ENCODE assay signal across 22 mouse cellular contexts in the genomic region with DNA sequence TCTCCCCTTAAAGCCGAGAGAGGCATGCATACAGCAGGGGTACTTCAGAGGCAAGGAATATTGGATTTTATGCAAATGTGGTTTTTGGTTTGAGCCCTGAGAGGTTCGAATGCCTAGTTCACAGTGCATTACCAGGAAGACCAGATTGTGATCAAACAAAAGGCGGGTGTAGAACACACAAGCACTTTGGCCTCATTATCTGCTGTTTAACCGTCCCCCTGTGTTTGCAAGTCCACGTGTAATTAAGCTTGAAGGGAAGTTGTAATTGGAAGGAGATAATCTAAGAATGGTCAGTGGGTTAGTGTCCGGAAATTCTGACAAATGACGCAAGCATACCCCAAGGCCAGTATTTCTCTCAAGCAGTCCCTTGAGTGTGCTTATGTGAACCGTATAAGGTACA. TPM values are rescaled to one million over a fixed set of nuclear protein-coding genes. Genes with fewer than 3 reads are reported as not detected.
DNase-seq lines count a peak whose midpoint lies in the region; ATAC-seq and TF ChIP-seq lines count a peak whose summit lies in the region.
"Had no signal": no experiment of that assay in that cellular context is flagged by ENCODE, and none has a peak within 500 bp of the region (broad histone marks: within the 10 kb centered on the region; RNA-seq: fewer than 3 reads in every experiment).

No protein-coding gene starts in this region.

- H3K27me3 ChIP-seq in kidney, embryonic 15.5 days: no peaks in the 10 kb centered on the region
- no peaks in the 10 kb centered on the region for H3K27me3 ChIP-seq in MEL (ENCODE audit: control insufficient read depth in 1 of 2, insufficient read depth in 2 of 2, low read length in 2 of 2)
- no peaks in the 10 kb centered on the region for H3K27me3 ChIP-seq in intestine, embryonic 15.5 days (replicated peaks)
- H3K27me3 ChIP-seq in liver, embryonic 16.5 days (ENCODE audit: control insufficient read depth, insufficient read depth, low read depth, low read length): no peaks in the 10 kb centered on the region
- no peaks in the 10 kb centered on the region for H3K27me3 ChIP-seq in midbrain, postnatal 0 days (ENCODE audit: insufficient read depth, low read length)
- H3K27me3 ChIP-seq: embryonic facial prominence, embryonic 12.5 days; hindbrain, embryonic 12.5 days had no signal

- no peak for TF ChIP-seq RAD21 in MEL (IDR thresholded peaks at IDR 0.05; ENCODE audit: low read depth, low read length)

- no peaks in the 10 kb centered on the region for H3K36me3 ChIP-seq in kidney, embryonic 15.5 days
- peaks cover 0 to 12% of the 10 kb centered on the region in 2 experiments; a peak in 2 of 4 replicates for H3K36me3 ChIP-seq in MEL (ENCODE audit: control insufficient read depth in 1 of 2, insufficient read depth in 2 of 2, low read length in 2 of 2)
- no peaks in the 10 kb centered on the region for H3K36me3 ChIP-seq in intestine, embryonic 15.5 days
- H3K36me3 ChIP-seq in liver, embryonic 16.5 days (ENCODE audit: control insufficient read depth, insufficient read depth): no peaks in the 10 kb centered on the region
- H3K36me3 ChIP-seq in midbrain, postnatal 0 days (ENCODE audit: insufficient read depth, low read length): no peaks in the 10 kb centered on the region
- H3K36me3 ChIP-seq: embryonic facial prominence, embryonic 12.5 days; hindbrain, embryonic 12.5 days had no signal

- peak in 1 of 2 experiments; percentile 46; a peak in 1 of 4 replicates for TF ChIP-seq EP300 in MEL (IDR thresholded peaks at IDR 0.05; ENCODE audit: low read depth in 1 of 2, low read length in 2 of 2)

- TF ChIP-seq CTCF in MEL (IDR thresholded peaks at IDR 0.05 in 2 of 3, conservative IDR thresholded peaks at IDR 0.05 in 1 of 3; ENCODE audit: control insufficient read depth in 1 of 3, insufficient read depth in 1 of 3, low read depth in 2 of 3, low read length in 3 of 3, poor library complexity in 1 of 3, severe bottlenecking in 1 of 3): no peak
- no peak for TF ChIP-seq CTCF in midbrain, postnatal 0 days (IDR thresholded peaks at IDR 0.05)

- H3K27ac ChIP-seq in kidney, embryonic 15.5 days: peak overlapping the region; percentile 58
- H3K27ac ChIP-seq in MEL (ENCODE audit: control insufficient read depth, low read depth, low read length): no peak overlapping the region
- H3K27ac ChIP-seq in intestine, embryonic 15.5 days: no peak overlapping the region
- H3K27ac ChIP-seq in liver, embryonic 16.5 days (ENCODE audit: low read length): peak overlapping the region; percentile 67
- no peak overlapping the region for H3K27ac ChIP-seq in midbrain, postnatal 0 days (ENCODE audit: low read depth, low read length)
- H3K27ac ChIP-seq: embryonic facial prominence, embryonic 12.5 days; hindbrain, embryonic 12.5 days had no signal

- no peak overlapping the region for H3K9ac ChIP-seq in kidney, embryonic 15.5 days
- H3K9ac ChIP-seq in MEL (ENCODE audit: control insufficient read depth, low read depth, low read length, poor library complexity, severe bottlenecking): no peak overlapping the region
- no peak overlapping the region for H3K9ac ChIP-seq in intestine, embryonic 15.5 days
- no peak overlapping the region for H3K9ac ChIP-seq in liver, embryonic 16.5 days (ENCODE audit: low read depth, low read length)
- no peak overlapping the region for H3K9ac ChIP-seq in midbrain, postnatal 0 days (replicated peaks; ENCODE audit: low read length, poor library complexity, severe bottlenecking)
- H3K9ac ChIP-seq: embryonic facial prominence, embryonic 12.5 days; hindbrain, embryonic 12.5 days had no signal

- WGBS in kidney, embryonic 15.5 days: 35% methylated on average over 8 of the region's 8 CpGs
- 38% methylated on average over 8 of the region's 8 CpGs for WGBS in intestine, embryonic 15.5 days
- 19% methylated on average over 8 of the region's 8 CpGs for WGBS in liver, embryonic 16.5 days (ENCODE audit: insufficient replicate concordance)
- WGBS in midbrain, postnatal 0 days: 36% methylated on average over 8 of the region's 8 CpGs

- H3K4me1 ChIP-seq in kidney, embryonic 15.5 days: peaks cover 22% of the 10 kb centered on the region
- H3K4me1 ChIP-seq in MEL (ENCODE audit: control insufficient read depth in 1 of 2, insufficient read depth in 2 of 2, low read length in 2 of 2): peaks cover 14 to 20% of the 10 kb centered on the region in 2 experiments
- 0 out of 2 replicates have a peak, but pooled peaks cover 3% of the 10 kb centered on the region for H3K4me1 ChIP-seq in intestine, embryonic 15.5 days (replicated peaks)
- H3K4me1 ChIP-seq in liver, embryonic 16.5 days (ENCODE audit: control insufficient read depth, low read depth, low read length): peaks cover 2% of the 10 kb centered on the region; the same call in 1 of the 2 replicates
- no peaks in the 10 kb centered on the region; the same call in 1 of the 2 replicates for H3K4me1 ChIP-seq in midbrain, postnatal 0 days (ENCODE audit: insufficient read depth, low read length)
- H3K4me1 ChIP-seq: embryonic facial prominence, embryonic 12.5 days had no signal

- no peak for TF ChIP-seq POLR2A in MEL (IDR thresholded peaks at IDR 0.05; ENCODE audit: control insufficient read depth in 1 of 2, insufficient read depth in 1 of 2, low read depth in 1 of 2, low read length in 2 of 2, poor library complexity in 1 of 2)

- ATAC-seq in kidney, embryonic 15.5 days (replicated peaks; ENCODE audit: low FRiP score): no peak
- peak; percentile 57 for ATAC-seq in intestine, embryonic 15.5 days
- no peak; the same call in 1 of the 2 replicates for ATAC-seq in liver, embryonic 16.5 days (ENCODE audit: low read depth)
- no peak for ATAC-seq in midbrain, postnatal 0 days (ENCODE audit: low FRiP score)
- ATAC-seq: activated CD4-positive, CD25-positive, alpha-beta regulatory T cell, adult 4 months had no signal

- H3K79me2 ChIP-seq in MEL (ENCODE audit: control insufficient read depth, insufficient read depth, low read length, poor library complexity): no peaks in the 10 kb centered on the region

- no peak overlapping the region for H3K4me3 ChIP-seq in kidney, embryonic 15.5 days (replicated peaks)
- H3K4me3 ChIP-seq in MEL (ENCODE audit: control insufficient read depth in 1 of 2, insufficient read depth in 1 of 2, low read depth in 2 of 2, low read length in 2 of 2): no peak overlapping the region
- H3K4me3 ChIP-seq in intestine, embryonic 15.5 days (replicated peaks): no peak overlapping the region
- no peak overlapping the region for H3K4me3 ChIP-seq in liver, embryonic 16.5 days (ENCODE audit: low read depth, low read length)
- H3K4me3 ChIP-seq in midbrain, postnatal 0 days (ENCODE audit: low read depth, low read length): no peak overlapping the region
- H3K4me3 ChIP-seq: embryonic facial prominence, embryonic 12.5 days; hindbrain, embryonic 12.5 days had no signal

- no peak for DNase-seq in kidney, adult 11 months
- peak; percentile 23 for DNase-seq in MEL (ENCODE audit: low read depth, low spot score)
- no peak for DNase-seq in neural tube, embryonic 10.5 days (ENCODE audit: extremely low spot score, low spot score)
- no peak for DNase-seq in cerebellum, postnatal 4 days (ENCODE audit: low spot score in 2 of 2)
- DNase-seq in midbrain, postnatal 0 days (ENCODE audit: low spot score): no peak
- DNase-seq: cerebellum, postnatal 10 days; heart, adult 11 months; kidney, adult 18-20 months; layer of hippocampus, adult 9-11 months; lung, adult 2 months; thymus, postnatal 36 days had no signal

- no peak overlapping the region for H3K4me2 ChIP-seq in kidney, embryonic 15.5 days
- no peak overlapping the region for H3K4me2 ChIP-seq in intestine, embryonic 15.5 days (replicated peaks)
- no peak overlapping the region for H3K4me2 ChIP-seq in liver, embryonic 16.5 days (ENCODE audit: low read depth, low read length)
- H3K4me2 ChIP-seq in midbrain, postnatal 0 days (ENCODE audit: low read depth, low read length, poor library complexity, severe bottlenecking): no peak overlapping the region
- H3K4me2 ChIP-seq: embryonic facial prominence, embryonic 12.5 days; hindbrain, embryonic 12.5 days had no signal

- H3K9me3 ChIP-seq in kidney, embryonic 15.5 days (replicated peaks): no peaks in the 10 kb centered on the region
- H3K9me3 ChIP-seq in MEL (replicated peaks; ENCODE audit: insufficient read depth, low read length): no peaks in the 10 kb centered on the region
- H3K9me3 ChIP-seq in intestine, embryonic 15.5 days: no peaks in the 10 kb centered on the region
- H3K9me3 ChIP-seq in liver, embryonic 16.5 days (replicated peaks; ENCODE audit: control insufficient read depth, low read length): no peaks in the 10 kb centered on the region
- H3K9me3 ChIP-seq in midbrain, postnatal 0 days (ENCODE audit: low read length): no peaks in the 10 kb centered on the region
- H3K9me3 ChIP-seq: embryonic facial prominence, embryonic 12.5 days; hindbrain, embryonic 12.5 days had no signal

RNA-seq across cellular contexts. Expression of a gene that starts 16.3 kb away (rescaled TPM):
- 0.22 and 0.31 TPM in 2 replicates for polyA plus RNA-seq in kidney, embryonic 15.5 days (2015; fragmentation: Nextera tagmentation; extraction: Ambion mirVana)
- 0.19 and 0.26 TPM in 2 replicates for total RNA-seq in MEL (2012; rRNA removed)
- under 1 TPM in 1 of 2 experiments, not detected in 1; 0.25 TPM for polyA plus RNA-seq in MEL (2012; ENCODE audit: insufficient read depth in 1 of 2, insufficient read length in 2 of 2, low read depth in 1 of 2, low replicate concordance in 2 of 2, missing spikeins in 1 of 2)
- not detected in 2 replicates for polyA plus RNA-seq in intestine, embryonic 15.5 days (2015; fragmentation: Nextera tagmentation; extraction: Ambion mirVana)
- polyA plus RNA-seq in liver, embryonic 16.5 days (2015; fragmentation: Nextera tagmentation; extraction: Ambion mirVana): 1.4 and 1.8 TPM in 2 replicates
- total RNA-seq in midbrain, postnatal 0 days (2014; rRNA removed): not detected in 2 replicates
- not detected in 2 replicates for polyA plus RNA-seq in midbrain, postnatal 0 days (2015; fragmentation: Nextera tagmentation; extraction: Ambion mirVana)
- total RNA-seq: adrenal gland, postnatal 4 days; left cerebral cortex, postnatal 25 days; neutrophil, adult 5-6 weeks had no signal
- polyA plus RNA-seq: activated CD4-positive, CD25-positive, alpha-beta regulatory T cell, adult 4 months; lung, adult 2 months had no signal

RNA-seq across cellular contexts. Expression of a gene that starts 26.1 kb away (rescaled TPM):
- polyA plus RNA-seq in kidney, embryonic 15.5 days (2015; fragmentation: Nextera tagmentation; extraction: Ambion mirVana): 0.26 and 0.46 TPM in 2 replicates
- total RNA-seq in MEL (2012; rRNA removed): 0.08 TPM in 1 of 2 replicates, not detected in the other
- not detected for polyA plus RNA-seq in MEL (2012; ENCODE audit: insufficient read depth in 1 of 2, insufficient read length in 2 of 2, low read depth in 1 of 2, low replicate concordance in 2 of 2, missing spikeins in 1 of 2)
- 0.18 and 0.24 TPM in 2 replicates for polyA plus RNA-seq in intestine, embryonic 15.5 days (2015; fragmentation: Nextera tagmentation; extraction: Ambion mirVana)
- 1.2 and 1.3 TPM in 2 replicates for polyA plus RNA-seq in liver, embryonic 16.5 days (2015; fragmentation: Nextera tagmentation; extraction: Ambion mirVana)
- total RNA-seq in midbrain, postnatal 0 days (2014; rRNA removed): not detected in 2 replicates
- not detected in 2 replicates for polyA plus RNA-seq in midbrain, postnatal 0 days (2015; fragmentation: Nextera tagmentation; extraction: Ambion mirVana)
- total RNA-seq: left cerebral cortex, postnatal 25 days; neutrophil, adult 5-6 weeks had no signal
- polyA plus RNA-seq: activated CD4-positive, CD25-positive, alpha-beta regulatory T cell, adult 4 months; heart, embryonic 16.5 days; hindbrain, embryonic 12.5 days; lung, adult 2 months had no signal

RNA-seq across cellular contexts. Expression of a gene that starts 32.2 kb away (rescaled TPM):
- polyA plus RNA-seq in kidney, embryonic 15.5 days (2015; fragmentation: Nextera tagmentation; extraction: Ambion mirVana): 0.25 and 0.51 TPM in 2 replicates
- total RNA-seq in MEL (2012; rRNA removed): not detected in 2 replicates
- under 1 TPM in 1 of 2 experiments, not detected in 1; 0.18 TPM for polyA plus RNA-seq in MEL (2012; ENCODE audit: insufficient read depth in 1 of 2, insufficient read length in 2 of 2, low read depth in 1 of 2, low replicate concordance in 2 of 2, missing spikeins in 1 of 2)
- polyA plus RNA-seq in intestine, embryonic 15.5 days (2015; fragmentation: Nextera tagmentation; extraction: Ambion mirVana): not detected in 2 replicates
- 0.64 and 0.98 TPM in 2 replicates for polyA plus RNA-seq in liver, embryonic 16.5 days (2015; fragmentation: Nextera tagmentation; extraction: Ambion mirVana)
- not detected in 2 replicates for total RNA-seq in midbrain, postnatal 0 days (2014; rRNA removed)
- polyA plus RNA-seq in midbrain, postnatal 0 days (2015; fragmentation: Nextera tagmentation; extraction: Ambion mirVana): not detected in 2 replicates
- total RNA-seq: adrenal gland, postnatal 4 days; left cerebral cortex, postnatal 25 days; neutrophil, adult 5-6 weeks had no signal
- polyA plus RNA-seq: activated CD4-positive, CD25-positive, alpha-beta regulatory T cell, adult 4 months; embryonic facial prominence, embryonic 12.5 days; heart, embryonic 16.5 days; hindbrain, embryonic 12.5 days; lung, adult 2 months had no signal

RNA-seq across cellular contexts. Expression of a gene that starts 37.9 kb away (rescaled TPM):
- polyA plus RNA-seq in kidney, embryonic 15.5 days (2015; fragmentation: Nextera tagmentation; extraction: Ambion mirVana): 0.42 and 0.55 TPM in 2 replicates
- 0.19 TPM in 1 of 2 replicates, not detected in the other for total RNA-seq in MEL (2012; rRNA removed)
- under 1 TPM in 1 of 2 experiments, not detected in 1; 0.25 TPM for polyA plus RNA-seq in MEL (2012; ENCODE audit: insufficient read depth in 1 of 2, insufficient read length in 2 of 2, low read depth in 1 of 2, low replicate concordance in 2 of 2, missing spikeins in 1 of 2)
- polyA plus RNA-seq in intestine, embryonic 15.5 days (2015; fragmentation: Nextera tagmentation; extraction: Ambion mirVana): 0.24 TPM in 1 of 2 replicates, not detected in the other
- polyA plus RNA-seq in liver, embryonic 16.5 days (2015; fragmentation: Nextera tagmentation; extraction: Ambion mirVana): 0.84 and 1.4 TPM in 2 replicates
- not detected in 2 replicates for total RNA-seq in midbrain, postnatal 0 days (2014; rRNA removed)
- not detected in 2 replicates for polyA plus RNA-seq in midbrain, postnatal 0 days (2015; fragmentation: Nextera tagmentation; extraction: Ambion mirVana)
- total RNA-seq: adrenal gland, postnatal 4 days; left cerebral cortex, postnatal 25 days; neutrophil, adult 5-6 weeks had no signal
- polyA plus RNA-seq: activated CD4-positive, CD25-positive, alpha-beta regulatory T cell, adult 4 months; embryonic facial prominence, embryonic 12.5 days; heart, embryonic 16.5 days; lung, adult 2 months; testis, adult 2 months had no signal

RNA-seq across cellular contexts. Expression of a gene that starts 43.9 kb away (rescaled TPM):
- 0.19 and 0.71 TPM in 2 replicates for polyA plus RNA-seq in kidney, embryonic 15.5 days (2015; fragmentation: Nextera tagmentation; extraction: Ambion mirVana)
- total RNA-seq in MEL (2012; rRNA removed): not detected in 2 replicates
- not detected for polyA plus RNA-seq in MEL (2012; ENCODE audit: insufficient read depth in 1 of 2, insufficient read length in 2 of 2, low read depth in 1 of 2, low replicate concordance in 2 of 2, missing spikeins in 1 of 2)
- polyA plus RNA-seq in intestine, embryonic 15.5 days (2015; fragmentation: Nextera tagmentation; extraction: Ambion mirVana): not detected in 2 replicates
- 0.12 and 0.20 TPM in 2 replicates for polyA plus RNA-seq in liver, embryonic 16.5 days (2015; fragmentation: Nextera tagmentation; extraction: Ambion mirVana)
- not detected in 2 replicates for total RNA-seq in midbrain, postnatal 0 days (2014; rRNA removed)
- not detected in 2 replicates for polyA plus RNA-seq in midbrain, postnatal 0 days (2015; fragmentation: Nextera tagmentation; extraction: Ambion mirVana)
- total RNA-seq: adrenal gland, postnatal 4 days; left cerebral cortex, postnatal 25 days; neutrophil, adult 5-6 weeks had no signal
- polyA plus RNA-seq: activated CD4-positive, CD25-positive, alpha-beta regulatory T cell, adult 4 months; embryonic facial prominence, embryonic 12.5 days; heart, embryonic 16.5 days; hindbrain, embryonic 12.5 days; lung, adult 2 months had no signal

Comparison
In these comparisons a context has a peak if more than half of its experiments do, and no peak if none do; other contexts are left out.
1. H3K27ac ChIP-seq: peak in kidney, embryonic 15.5 days (single experiment) and liver, embryonic 16.5 days (single experiment); none in MEL (single experiment), intestine, embryonic 15.5 days (single experiment) and midbrain, postnatal 0 days (single experiment).